ENCODE assay signal across 8 mouse cellular contexts in the genomic region with DNA sequence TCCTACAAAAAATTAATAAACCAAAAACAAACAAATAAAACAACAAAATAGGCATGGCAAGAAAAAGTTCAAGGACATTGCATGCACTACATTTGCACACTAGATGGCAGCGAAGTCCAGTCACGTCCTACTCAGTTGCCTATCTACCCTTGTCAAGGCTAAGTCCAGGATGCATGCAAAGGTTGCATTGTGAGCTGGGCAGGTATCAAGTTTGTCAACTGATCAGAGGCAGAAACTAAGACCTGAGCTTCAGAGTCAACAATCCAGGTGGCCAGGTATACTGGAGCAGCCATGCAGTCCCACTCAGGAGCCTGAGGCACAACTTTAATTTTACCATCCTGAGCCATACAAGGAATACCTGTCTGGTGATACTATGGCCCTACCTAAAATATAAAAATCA. TPM values are rescaled to one million over a fixed set of nuclear protein-coding genes. Genes with fewer than 3 reads are reported as not detected.
DNase-seq lines count a peak whose midpoint lies in the region; ATAC-seq lines count a peak whose summit lies in the region.

No protein-coding gene starts in this region.

- H3K36me3 ChIP-seq in embryonic facial prominence, embryonic 12.5 days, result peaks cover 34% of the 10 kb centered on the region
- H3K36me3 ChIP-seq in hindbrain, embryonic 10.5 days, result peaks cover 36% of the 10 kb centered on the region
- peaks cover 17% of the 10 kb centered on the region for H3K36me3 ChIP-seq in limb, embryonic 11.5 days (ENCODE audit: control insufficient read depth, insufficient read depth, low read length)
- peaks cover 34% of the 10 kb centered on the region for H3K36me3 ChIP-seq in midbrain, embryonic 13.5 days

- H3K9ac ChIP-seq in embryonic facial prominence, embryonic 12.5 days, result no peak overlapping the region
- H3K9ac ChIP-seq in limb, embryonic 11.5 days (ENCODE audit: low read length), result no peak overlapping the region
- no peak overlapping the region for H3K9ac ChIP-seq in midbrain, embryonic 13.5 days (replicated peaks)

- intact Hi-C loops in left cerebral cortex, postnatal 25 days (cut with DNase I), result loop anchor here (1.0 kb wide), 1 partner anchor 57 kb away; no protein-coding TSS in a partner anchor

- H3K4me3 ChIP-seq in embryonic facial prominence, embryonic 12.5 days, result no peak overlapping the region
- H3K4me3 ChIP-seq in hindbrain, embryonic 10.5 days, result no peak overlapping the region
- no peak overlapping the region for H3K4me3 ChIP-seq in limb, embryonic 11.5 days (ENCODE audit: low read depth, low read length)
- 0 out of 2 replicates have a peak overlapping the region, but pooled peaks have one; percentile 1 for H3K4me3 ChIP-seq in midbrain, embryonic 13.5 days (replicated peaks)

- no peak overlapping the region for H3K4me2 ChIP-seq in embryonic facial prominence, embryonic 12.5 days (replicated peaks)
- H3K4me2 ChIP-seq in limb, embryonic 11.5 days (ENCODE audit: low read depth, severe bottlenecking), result no peak overlapping the region
- H3K4me2 ChIP-seq in midbrain, embryonic 13.5 days (replicated peaks), result 0 out of 2 replicates have a peak overlapping the region, but pooled peaks have one; percentile 18

- H3K27me3 ChIP-seq in embryonic facial prominence, embryonic 12.5 days, result no peaks in the 10 kb centered on the region
- H3K27me3 ChIP-seq in hindbrain, embryonic 10.5 days (ENCODE audit: insufficient read depth, poor library complexity, severe bottlenecking), result no peaks in the 10 kb centered on the region
- no peaks in the 10 kb centered on the region for H3K27me3 ChIP-seq in limb, embryonic 11.5 days (ENCODE audit: control insufficient read depth, insufficient read depth, low read length)
- H3K27me3 ChIP-seq in midbrain, embryonic 13.5 days, result no peaks in the 10 kb centered on the region

- DNase-seq in left cerebral cortex, postnatal 25 days (ENCODE audit: low spot score in 2 of 2), result peak; percentile 69 to 72
- DNase-seq in left cerebral cortex, adult 11 months (ENCODE audit: low spot score), result no peak
- DNase-seq in adipocyte (ENCODE audit: low spot score), result peak; percentile 79
- peak; percentile 51 for DNase-seq in hindbrain, embryonic 10.5 days (ENCODE audit: low spot score)
- DNase-seq in limb, embryonic 11.5 days (ENCODE audit: low spot score), result peak; percentile 72
- DNase-seq in thymus, postnatal 25 days, result peak; percentile 69

- no peaks in the 10 kb centered on the region for H3K9me3 ChIP-seq in embryonic facial prominence, embryonic 12.5 days
- no peaks in the 10 kb centered on the region for H3K9me3 ChIP-seq in hindbrain, embryonic 10.5 days
- H3K9me3 ChIP-seq in limb, embryonic 11.5 days (ENCODE audit: control insufficient read depth, low read length), result no peaks in the 10 kb centered on the region
- no peaks in the 10 kb centered on the region for H3K9me3 ChIP-seq in midbrain, embryonic 13.5 days

- peaks cover 21% of the 10 kb centered on the region for H3K4me1 ChIP-seq in embryonic facial prominence, embryonic 12.5 days
- peaks cover 35% of the 10 kb centered on the region for H3K4me1 ChIP-seq in hindbrain, embryonic 10.5 days (replicated peaks)
- peaks cover 6% of the 10 kb centered on the region for H3K4me1 ChIP-seq in limb, embryonic 11.5 days (ENCODE audit: control insufficient read depth, insufficient read depth, low read length)
- peaks cover 40% of the 10 kb centered on the region for H3K4me1 ChIP-seq in midbrain, embryonic 13.5 days (replicated peaks)

- WGBS in embryonic facial prominence, embryonic 12.5 days, result 2% methylated on average over 2 of the region's 2 CpGs
- WGBS in hindbrain, embryonic 10.5 days, result 10% methylated on average over 2 of the region's 2 CpGs
- WGBS in limb, embryonic 11.5 days, result 7% methylated on average over 2 of the region's 2 CpGs
- WGBS in midbrain, embryonic 13.5 days, result 6% methylated on average over 2 of the region's 2 CpGs

- peak; percentile 48; the same call in 1 of the 2 replicates for ATAC-seq in embryonic facial prominence, embryonic 12.5 days (ENCODE audit: insufficient number of reproducible peaks, insufficient read depth, low FRiP score, low TSS enrichment)
- ATAC-seq in limb, embryonic 11.5 days (ENCODE audit: insufficient number of reproducible peaks, low FRiP score, low TSS enrichment, low read depth), result peak; percentile 67
- ATAC-seq in midbrain, embryonic 13.5 days, result peak; percentile 69

- H3K27ac ChIP-seq in embryonic facial prominence, embryonic 12.5 days, result no peak overlapping the region
- H3K27ac ChIP-seq in hindbrain, embryonic 10.5 days, result no peak overlapping the region
- no peak overlapping the region for H3K27ac ChIP-seq in limb, embryonic 11.5 days (replicated peaks; ENCODE audit: low read depth, low read length)
- H3K27ac ChIP-seq in midbrain, embryonic 13.5 days, result peak overlapping the region; percentile 56; the same call in 1 of the 2 replicates

RNA-seq across cellular contexts. Expression of a gene that starts 21.9 kb away (rescaled TPM):
- 10 to 100 TPM; 82.0 to 86.8 TPM for total RNA-seq in left cerebral cortex, postnatal 25 days (2021)
- polyA plus RNA-seq in embryonic facial prominence, embryonic 12.5 days (2016; fragmentation: Nextera tagmentation; extraction: Ambion mirVana), result 78.8 and 80.0 TPM in 2 replicates
- polyA plus RNA-seq in hindbrain, embryonic 10.5 days (2016; fragmentation: Nextera tagmentation; extraction: Ambion mirVana), result 68.2 and 69.5 TPM in 2 replicates
- polyA plus RNA-seq in limb, embryonic 11.5 days (2014; fragmentation: Nextera tagmentation; extraction: Ambion mirVana), result 65.8 and 66.6 TPM in 2 replicates
- 64.9 and 70.0 TPM in 2 replicates for polyA plus RNA-seq in midbrain, embryonic 13.5 days (2015; fragmentation: Nextera tagmentation; extraction: Ambion mirVana)

RNA-seq across cellular contexts. Expression of a gene that starts 52.4 kb away (rescaled TPM):
- total RNA-seq in left cerebral cortex, postnatal 25 days (2021), result 10 to 100 TPM; 27.0 to 31.6 TPM
- polyA plus RNA-seq in embryonic facial prominence, embryonic 12.5 days (2016; fragmentation: Nextera tagmentation; extraction: Ambion mirVana), result 25.3 and 27.0 TPM in 2 replicates
- 2.7 and 6.9 TPM in 2 replicates for polyA plus RNA-seq in hindbrain, embryonic 10.5 days (2016; fragmentation: Nextera tagmentation; extraction: Ambion mirVana)
- 3.0 and 9.7 TPM in 2 replicates for polyA plus RNA-seq in limb, embryonic 11.5 days (2014; fragmentation: Nextera tagmentation; extraction: Ambion mirVana)
- 7.1 and 9.5 TPM in 2 replicates for polyA plus RNA-seq in midbrain, embryonic 13.5 days (2015; fragmentation: Nextera tagmentation; extraction: Ambion mirVana)
